ENCODE assay signal across 8 mouse cellular contexts in the genomic region with DNA sequence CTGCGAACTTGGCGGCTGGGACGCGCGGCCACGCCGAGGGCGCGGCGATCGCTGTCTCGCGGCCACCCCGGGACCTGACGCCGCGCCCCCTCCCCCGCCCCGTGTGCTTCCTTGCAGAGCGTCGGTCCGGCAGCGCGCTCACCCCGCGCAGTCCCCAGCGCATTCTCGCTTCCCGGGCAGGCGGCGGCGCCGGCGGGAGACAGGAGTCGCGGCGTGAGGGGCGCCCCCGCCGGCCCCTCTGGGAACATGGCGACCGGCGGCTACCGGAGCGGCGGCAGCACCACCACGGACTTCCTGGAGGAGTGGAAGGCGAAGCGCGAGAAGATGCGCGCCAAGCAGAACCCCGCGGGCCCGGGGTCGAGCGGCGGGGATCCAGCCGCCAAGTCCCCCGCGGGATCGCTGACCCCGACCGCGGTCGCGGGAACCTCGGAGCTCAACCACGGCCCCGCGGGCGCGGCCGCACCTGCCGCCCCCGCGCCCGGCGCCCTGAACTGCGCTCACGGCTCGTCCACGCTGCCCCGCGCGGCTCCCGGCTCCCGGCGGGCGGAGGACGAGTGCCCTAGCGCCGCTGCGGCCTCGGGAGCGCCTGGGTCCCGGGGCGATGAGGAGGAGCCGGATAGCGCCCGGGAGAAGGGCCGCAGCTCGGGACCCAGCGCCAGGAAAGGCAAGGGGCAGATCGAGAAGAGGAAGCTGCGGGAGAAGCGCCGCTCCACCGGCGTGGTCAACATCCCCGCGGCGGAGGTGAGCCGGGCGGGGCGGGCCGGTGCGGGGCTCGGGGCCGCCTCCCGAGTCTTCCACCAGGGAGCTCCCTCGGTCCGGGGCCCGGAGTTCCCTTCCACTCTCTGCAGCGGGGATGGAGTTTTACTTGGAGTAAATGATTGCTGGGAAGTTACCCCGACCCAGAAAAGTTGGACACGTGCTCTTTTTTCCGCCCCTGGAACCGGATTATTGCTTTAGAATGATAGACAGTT. TPM values are rescaled to one million over a fixed set of nuclear protein-coding genes. Genes with fewer than 3 reads are reported as not detected.
A peak's percentile ranks its signal among the peaks of the same experiment; 100 is the strongest.
DNase-seq lines count a peak whose midpoint lies in the region; ATAC-seq and TF ChIP-seq lines count a peak whose summit lies in the region.

No protein-coding gene starts in this region.

- peak overlapping the region; percentile 95 for H3K9ac ChIP-seq in heart, embryonic 12.5 days
- H3K9ac ChIP-seq in kidney, embryonic 14.5 days (ENCODE audit: low read depth, low read length) = peak overlapping the region; percentile 93

- peaks cover 20% of the 10 kb centered on the region for H3K27me3 ChIP-seq in embryonic facial prominence, embryonic 10.5 days (replicated peaks; ENCODE audit: low read depth, poor library complexity, severe bottlenecking)
- 0 out of 2 replicates have a peak, but pooled peaks cover 3% of the 10 kb centered on the region for H3K27me3 ChIP-seq in heart, embryonic 12.5 days (replicated peaks)
- H3K27me3 ChIP-seq in kidney, embryonic 14.5 days (ENCODE audit: control insufficient read depth, insufficient read depth, low read length) = no peaks in the 10 kb centered on the region

- peaks cover 18% of the 10 kb centered on the region for H3K4me1 ChIP-seq in embryonic facial prominence, embryonic 10.5 days
- peaks cover 9% of the 10 kb centered on the region; the same call in 1 of the 2 replicates for H3K4me1 ChIP-seq in heart, embryonic 12.5 days (replicated peaks)
- 0 out of 2 replicates have a peak, but pooled peaks cover 13% of the 10 kb centered on the region for H3K4me1 ChIP-seq in kidney, embryonic 14.5 days (ENCODE audit: control insufficient read depth, insufficient read depth, low read length)
- H3K4me1 ChIP-seq in olfactory bulb, adult 2 months (ENCODE audit: control insufficient read depth, insufficient read depth, low read length) = peaks cover 5% of the 10 kb centered on the region

- H3K27ac ChIP-seq in embryonic facial prominence, embryonic 10.5 days (replicated peaks) = peak overlapping the region; percentile 88
- H3K27ac ChIP-seq in heart, embryonic 12.5 days (ENCODE audit: poor library complexity, severe bottlenecking) = peak overlapping the region; percentile 90
- H3K27ac ChIP-seq in kidney, embryonic 14.5 days (ENCODE audit: low read depth, low read length) = peak overlapping the region; percentile 86
- no peak overlapping the region for H3K27ac ChIP-seq in olfactory bulb, adult 2 months (ENCODE audit: insufficient read depth, low read depth, low read length)

- 0 out of 2 replicates have a peak, but pooled peaks cover 8% of the 10 kb centered on the region for H3K36me3 ChIP-seq in embryonic facial prominence, embryonic 10.5 days (replicated peaks)
- H3K36me3 ChIP-seq in heart, embryonic 12.5 days = peaks cover 13% of the 10 kb centered on the region; the same call in 1 of the 2 replicates
- H3K36me3 ChIP-seq in kidney, embryonic 14.5 days (ENCODE audit: control insufficient read depth, insufficient read depth, low read length) = no peaks in the 10 kb centered on the region

- peak overlapping the region; percentile 87 for H3K4me3 ChIP-seq in embryonic facial prominence, embryonic 10.5 days
- H3K4me3 ChIP-seq in heart, embryonic 12.5 days = peak overlapping the region; percentile 91
- H3K4me3 ChIP-seq in kidney, embryonic 14.5 days (ENCODE audit: low read length) = peak overlapping the region; percentile 92
- peak overlapping the region; percentile 57 for H3K4me3 ChIP-seq in olfactory bulb, adult 2 months (ENCODE audit: insufficient read depth, low read depth, low read length)

- DNase-seq in CD4-positive helper T cell, adult 2 months (ENCODE audit: low read depth, low spot score) = peak; percentile 42
- peak; percentile 75 for DNase-seq in adrenal gland, postnatal 10 days
- DNase-seq in embryonic facial prominence, embryonic 10.5 days (ENCODE audit: low spot score) = peak; percentile 78
- DNase-seq in lung, adult 18-20 months = peak; percentile 64 to 67
- peak; percentile 82 for DNase-seq in yolk sac, embryonic 10.5 days (ENCODE audit: low spot score)

- peak overlapping the region; percentile 79 for H3K4me2 ChIP-seq in heart, embryonic 12.5 days
- H3K4me2 ChIP-seq in kidney, embryonic 14.5 days (replicated peaks; ENCODE audit: low read depth, low read length) = peak overlapping the region; percentile 72

- no peak for TF ChIP-seq POLR2A in olfactory bulb, adult 2 months (IDR thresholded peaks at IDR 0.05; ENCODE audit: insufficient read depth, low read depth, low read length)

- no peaks in the 10 kb centered on the region for H3K9me3 ChIP-seq in embryonic facial prominence, embryonic 10.5 days
- no peaks in the 10 kb centered on the region for H3K9me3 ChIP-seq in heart, embryonic 12.5 days (replicated peaks)
- no peaks in the 10 kb centered on the region for H3K9me3 ChIP-seq in kidney, embryonic 14.5 days (ENCODE audit: control insufficient read depth, low read length)

- peak; percentile 58 for ATAC-seq in heart, embryonic 12.5 days (ENCODE audit: insufficient number of reproducible peaks, low FRiP score)
- peak; percentile 50 for ATAC-seq in kidney, embryonic 14.5 days (ENCODE audit: low FRiP score, low TSS enrichment)

- under 1% methylated on average over 118 of the region's 129 CpGs for WGBS in embryonic facial prominence, embryonic 10.5 days
- under 1% methylated on average over 128 of the region's 129 CpGs for WGBS in heart, embryonic 12.5 days
- under 1% methylated on average over 94 of the region's 129 CpGs for WGBS in kidney, embryonic 14.5 days
- WGBS in olfactory bulb, adult 2 months = under 1% methylated on average over 127 of the region's 129 CpGs

- no peak for TF ChIP-seq CTCF in olfactory bulb, adult 2 months (IDR thresholded peaks at IDR 0.05; ENCODE audit: insufficient read depth, low read depth, low read length)

RNA-seq across cellular contexts. Expression of gene Pawr, which starts 0.9 kb away (rescaled TPM):
- total RNA-seq in adrenal gland, postnatal 10 days (2021) = 10 to 100 TPM in 1 of 2 experiments, 1 to 10 TPM in 1; 6.7 to 10.4 TPM
- polyA plus RNA-seq in embryonic facial prominence, embryonic 10.5 days (2016; fragmentation: Nextera tagmentation; extraction: Ambion mirVana) = 7.6 and 9.1 TPM in 2 replicates
- polyA plus RNA-seq in heart, embryonic 12.5 days (2016; fragmentation: Nextera tagmentation; extraction: Ambion mirVana) = 21.0 and 23.2 TPM in 2 replicates
- polyA plus RNA-seq in kidney, embryonic 14.5 days (2014; fragmentation: Nextera tagmentation; extraction: Ambion mirVana) = 25.3 and 26.4 TPM in 2 replicates
- polyA plus RNA-seq in olfactory bulb, adult 2 months (2012; ENCODE audit: insufficient read depth, insufficient read length, low replicate concordance, missing spikeins) = not detected in 2 replicates
